Mouse (Mus musculus) midbrain, embryonic 10.5 days (tissue): Measurements from ENCODE around the gene Abca4. TPM values are rescaled to one million over a fixed set of nuclear protein-coding genes. Genes with fewer than 3 reads are reported as not detected.

Experiments used
- DNase-seq: peaks from one replicate; pipeline ENCODE4 v3.0.0-alpha.2; 2017; ENCODE audit warnings: low spot score
- H3K27ac ChIP-seq: fragments of 300-500 bp; sonication (generic); replicated peaks from 2 replicates; pipeline ENCODE4 v1.5.1; 2016; ENCODE audit warnings: mild to moderate bottlenecking
- H3K27me3 ChIP-seq: fragments of 300-500 bp; sonication (generic); 2 replicates; pipeline ENCODE4 v1.6.1; 2016; ENCODE audit warnings: low read depth, mild to moderate bottlenecking; ENCODE audit not compliant: poor library complexity, severe bottlenecking
- H3K36me3 ChIP-seq: fragments of 300-500 bp; sonication (generic); 2 replicates; pipeline ENCODE4 v1.6.1; 2016; ENCODE audit warnings: mild to moderate bottlenecking, moderate library complexity
- H3K4me1 ChIP-seq: fragments of 300-500 bp; sonication (generic); 2 replicates; pipeline ENCODE4 v1.6.1; 2016
- H3K4me3 ChIP-seq: fragments of 300-500 bp; sonication (generic); 2 replicates; pipeline ENCODE4 v1.5.1; 2016; ENCODE audit warnings: mild to moderate bottlenecking, moderate library complexity
- H3K9me3 ChIP-seq: fragments of 300-500 bp; sonication (generic); replicated peaks from 2 replicates; pipeline ENCODE4 v1.6.1; 2016; ENCODE audit warnings: mild to moderate bottlenecking
- WGBS: fragments of 180-500 bp; shearing (Covaris S2); methylation state at CpG from one replicate; pipeline ENCODE4 v1.1.7; 2016; 5-methylcytosine and 5-hydroxymethylcytosine counted together
- polyA plus RNA-seq: library from polyadenylated mRNA; unstranded; fragments of >200 nt; fragmentation: Nextera tagmentation; extraction: Ambion mirVana; gene quantifications from 2 replicates; pipeline ENCODE4 v1.2.1, GENCODE M21; 2016

Gene Abca4
- polyA plus RNA-seq, 1 experiment from 2014 or later: 2.6 TPM

- no peak overlapping the region for H3K4me3 ChIP-seq
- DNase-seq: no peak
- no peak overlapping the region for H3K27ac ChIP-seq
- no peaks in the 10 kb centered on the region for H3K9me3 ChIP-seq
- no peaks in the 10 kb centered on the region for H3K27me3 ChIP-seq
- 88% methylated on average over 1 of the region's 1 CpGs for WGBS
- no peaks in the 10 kb centered on the region for H3K36me3 ChIP-seq
- no peaks in the 10 kb centered on the region for H3K4me1 ChIP-seq
Observed at GRCm38 (mm10) chr3:122159447-122159846, 115.2 kb downstream of the Abca4 start.

DNA sequence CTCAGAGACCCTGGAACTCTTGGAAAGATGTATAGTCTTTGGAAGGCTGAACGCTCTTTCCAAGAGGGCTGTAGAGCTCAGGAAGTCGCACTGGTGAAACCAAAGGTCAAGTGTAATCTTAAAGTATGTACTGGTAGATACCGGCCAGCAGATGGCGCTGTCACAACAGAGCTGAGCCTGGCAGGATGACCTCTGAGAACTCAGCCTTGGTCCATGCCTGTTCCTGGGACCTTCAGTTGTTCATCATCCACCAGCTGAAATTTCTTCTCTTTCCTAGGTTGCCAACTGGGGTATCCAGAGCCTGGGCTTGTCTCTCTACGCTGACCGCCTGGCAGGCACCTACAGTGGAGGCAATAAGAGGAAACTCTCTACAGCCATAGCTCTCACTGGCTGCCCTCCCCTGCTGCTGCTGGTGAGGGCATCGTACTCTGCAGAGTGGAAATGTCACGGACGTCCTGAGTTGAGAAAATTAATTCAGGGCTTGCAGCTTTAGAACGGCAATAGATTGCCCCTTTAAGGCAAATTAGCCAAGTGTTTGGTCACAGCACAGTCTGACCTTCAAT, 125.5 kb downstream of the Abca4 start:
- DNase-seq: peak; percentile 61
- H3K4me3 ChIP-seq: no peak overlapping the region
- H3K27me3 ChIP-seq: 0 out of 2 replicates have a peak, but pooled peaks cover 4% of the 10 kb centered on the region
- H3K36me3 ChIP-seq: no peaks in the 10 kb centered on the region
- 47% methylated on average over 10 of the region's 10 CpGs for WGBS
- H3K4me1 ChIP-seq: peaks cover 15% of the 10 kb centered on the region
- no peaks in the 10 kb centered on the region for H3K9me3 ChIP-seq
- no peak overlapping the region for H3K27ac ChIP-seq

GRCm38 (mm10) chr3:122170621-122171309, 126.5 kb downstream of the Abca4 start:
- peaks cover 18% of the 10 kb centered on the region for H3K4me1 ChIP-seq
- 0 out of 2 replicates have a peak, but pooled peaks cover 4% of the 10 kb centered on the region for H3K27me3 ChIP-seq
- WGBS: 83% methylated on average over 10 of the region's 10 CpGs
- no peaks in the 10 kb centered on the region for H3K9me3 ChIP-seq
- no peaks in the 10 kb centered on the region for H3K36me3 ChIP-seq
- no peak for DNase-seq
- no peak overlapping the region for H3K4me3 ChIP-seq
- no peak overlapping the region for H3K27ac ChIP-seq

DNA sequence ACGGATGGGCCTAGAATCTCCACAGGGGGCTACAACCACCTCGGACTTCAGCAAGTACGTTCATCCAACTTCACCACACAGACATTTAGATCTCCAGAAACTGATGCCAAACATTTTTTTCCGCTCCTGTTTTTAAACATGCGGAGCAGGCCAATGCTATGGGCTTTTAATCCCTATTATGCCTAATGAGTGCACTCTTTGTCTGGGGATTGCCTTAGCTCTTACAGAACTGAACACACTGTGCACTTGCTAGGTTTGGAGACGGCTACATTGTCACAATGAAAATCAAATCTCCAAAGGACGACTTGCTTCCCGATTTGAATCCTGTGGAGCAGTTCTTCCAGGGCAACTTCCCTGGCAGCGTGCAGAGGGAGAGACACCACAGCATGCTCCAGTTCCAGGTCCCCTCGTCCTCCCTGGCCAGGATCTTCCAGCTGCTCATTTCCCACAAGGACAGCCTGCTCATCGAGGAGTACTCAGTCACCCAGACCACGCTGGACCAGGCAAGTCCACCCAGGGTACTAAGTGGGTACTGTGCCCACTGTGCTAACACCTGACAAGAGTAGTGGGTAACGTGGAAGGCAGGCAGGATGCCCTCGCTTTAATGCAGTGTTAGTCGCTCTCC, 129.4 kb downstream of the Abca4 start:
- Histone ChIP-seq H3K4me3 (no peak overlapping the region), H3K4me1 (peaks cover 18% of the 10 kb centered on the region), H3K9me3 (no peaks in the 10 kb centered on the region), H3K27me3 (no peaks in the 10 kb centered on the region), H3K36me3 (no peaks in the 10 kb centered on the region), H3K27ac (peak overlapping the region; percentile 73; the same call in 1 of the 2 replicates)
- WGBS: 59% methylated on average over 15 of the region's 15 CpGs
- DNase-seq: peak; percentile 21

DNA sequence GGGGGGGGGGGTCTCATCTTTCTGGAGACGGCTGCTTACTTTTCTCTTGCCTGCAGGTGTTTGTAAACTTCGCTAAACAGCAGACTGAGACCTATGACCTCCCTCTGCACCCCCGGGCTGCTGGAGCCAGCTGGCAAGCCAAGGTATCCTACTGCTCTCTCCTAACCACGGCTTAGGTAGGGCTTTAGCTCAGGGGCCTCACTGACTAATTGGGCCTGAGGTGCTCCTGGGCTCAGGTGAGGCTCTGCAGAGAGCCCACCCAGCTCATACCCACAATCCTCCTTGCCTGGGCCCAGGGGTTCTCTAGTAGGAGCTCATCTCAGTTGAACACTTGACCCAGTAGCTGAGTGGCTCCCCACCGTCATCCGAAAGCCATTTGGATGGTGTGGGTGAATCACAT, 131.8 kb downstream of the Abca4 start:
- Histone ChIP-seq H3K36me3 (no peaks in the 10 kb centered on the region), H3K27ac (0 out of 2 replicates have a peak overlapping the region, but pooled peaks have one; percentile 13), H3K27me3 (no peaks in the 10 kb centered on the region), H3K4me1 (peaks cover 18% of the 10 kb centered on the region), H3K9me3 (no peaks in the 10 kb centered on the region), H3K4me3 (no peak overlapping the region)
- WGBS: 80% methylated on average over 6 of the region's 6 CpGs
- no peak for DNase-seq

DNA sequence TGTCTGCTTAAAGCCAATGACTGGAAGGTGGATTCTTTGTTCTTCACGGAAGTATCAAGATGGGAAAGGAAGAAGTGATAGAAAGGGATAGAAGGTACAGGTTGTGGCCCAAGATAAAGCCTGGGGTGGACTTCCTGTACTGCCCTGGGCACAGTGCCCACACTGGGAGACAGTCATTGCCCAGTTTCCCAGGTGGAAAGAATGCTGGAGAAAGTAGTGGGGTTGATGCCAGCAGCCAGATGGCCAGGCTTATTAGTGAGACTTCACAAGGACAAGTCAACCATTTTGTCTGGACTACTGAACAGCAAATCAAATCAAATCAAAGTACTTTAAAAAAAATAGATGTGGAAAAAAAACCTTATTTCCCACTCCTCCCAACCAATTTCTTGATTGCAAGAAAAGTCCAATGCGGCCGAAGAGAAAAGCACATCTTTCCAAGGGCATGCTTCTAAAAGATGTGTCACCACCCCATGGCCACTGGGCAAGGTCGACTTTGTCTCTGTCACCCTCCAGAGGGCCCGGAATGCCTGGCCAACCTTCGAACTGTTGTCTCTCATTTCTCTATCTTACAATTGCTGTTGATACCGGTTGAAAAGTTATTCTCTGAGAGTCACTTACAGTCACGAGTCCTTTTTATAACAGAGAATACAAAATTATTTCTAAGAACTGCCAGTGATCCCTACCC, 132.6 kb downstream of the Abca4 start:
- no peak for DNase-seq
- H3K27me3 ChIP-seq: no peaks in the 10 kb centered on the region
- H3K4me3 ChIP-seq: no peak overlapping the region
- H3K36me3 ChIP-seq: no peaks in the 10 kb centered on the region
- H3K9me3 ChIP-seq: no peaks in the 10 kb centered on the region
- WGBS: 90% methylated on average over 8 of the region's 8 CpGs
- H3K4me1 ChIP-seq: peaks cover 18% of the 10 kb centered on the region
- no peak overlapping the region for H3K27ac ChIP-seq

- 48% methylated on average over 11 of the region's 11 CpGs for WGBS
- H3K27me3 ChIP-seq: no peaks in the 10 kb centered on the region
- no peaks in the 10 kb centered on the region for H3K9me3 ChIP-seq
- no peak overlapping the region for H3K4me3 ChIP-seq
- DNase-seq: peak; percentile 31
- H3K4me1 ChIP-seq: no peaks in the 10 kb centered on the region
- no peak overlapping the region for H3K27ac ChIP-seq
- H3K36me3 ChIP-seq: no peaks in the 10 kb centered on the region
Observed at GRCm38 (mm10) chr3:122184109-122184508, 139.9 kb downstream of the Abca4 start.

GRCm38 (mm10) chr3:122186975-122187374, 142.7 kb downstream of the Abca4 start:
- Histone ChIP-seq H3K9me3 (no peaks in the 10 kb centered on the region), H3K4me3 (no peak overlapping the region), H3K27me3 (no peaks in the 10 kb centered on the region), H3K36me3 (no peaks in the 10 kb centered on the region), H3K4me1 (no peaks in the 10 kb centered on the region), H3K27ac (no peak overlapping the region)
- WGBS: 83% methylated on average over 1 of the region's 1 CpGs
- no peak for DNase-seq

GRCm38 (mm10) chr3:122196621-122197298, 152.5 kb downstream of the Abca4 start:
- DNase-seq: no peak
- Histone ChIP-seq H3K4me3 (no peak overlapping the region), H3K36me3 (no peaks in the 10 kb centered on the region), H3K9me3 (no peaks in the 10 kb centered on the region), H3K27ac (no peak overlapping the region), H3K27me3 (no peaks in the 10 kb centered on the region), H3K4me1 (peaks cover 13% of the 10 kb centered on the region)
- 81% methylated on average over 4 of the region's 4 CpGs for WGBS

- Histone ChIP-seq H3K27me3 (no peaks in the 10 kb centered on the region), H3K4me1 (peaks cover 22% of the 10 kb centered on the region), H3K27ac (no peak overlapping the region), H3K4me3 (no peak overlapping the region), H3K9me3 (no peaks in the 10 kb centered on the region), H3K36me3 (no peaks in the 10 kb centered on the region)
- 88% methylated on average over 2 of the region's 2 CpGs for WGBS
- DNase-seq: no peak
Observed at GRCm38 (mm10) chr3:122198532-122198931, 154.3 kb downstream of the Abca4 start.

GRCm38 (mm10) chr3:122198966-122199381, 154.7 kb downstream of the Abca4 start:
- DNase-seq: no peak
- H3K4me3 ChIP-seq: no peak overlapping the region
- H3K27me3 ChIP-seq: no peaks in the 10 kb centered on the region
- peaks cover 25% of the 10 kb centered on the region for H3K4me1 ChIP-seq
- H3K27ac ChIP-seq: no peak overlapping the region
- H3K36me3 ChIP-seq: no peaks in the 10 kb centered on the region
- no peaks in the 10 kb centered on the region for H3K9me3 ChIP-seq
- 93% methylated on average over 8 of the region's 8 CpGs for WGBS

DNA sequence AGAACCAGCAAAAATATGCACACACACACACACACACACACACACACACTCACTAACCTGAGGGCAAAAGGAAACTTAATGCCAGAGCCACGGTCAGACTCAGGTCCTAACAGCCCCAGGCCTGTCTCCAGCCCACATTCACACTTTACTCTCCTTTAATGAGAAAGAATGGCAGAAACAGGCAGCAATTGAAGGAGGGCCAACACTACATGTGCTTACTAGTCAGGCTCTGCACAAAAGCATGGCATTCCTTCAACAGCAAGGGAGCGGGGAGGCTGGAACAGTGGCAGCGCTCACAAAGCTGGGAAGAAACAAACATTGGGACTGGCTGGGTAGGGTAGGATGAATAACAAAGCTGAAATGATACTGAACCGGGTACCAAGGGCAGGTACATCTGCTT, 155.4 kb downstream of the Abca4 start:
- H3K9me3 ChIP-seq: no peaks in the 10 kb centered on the region
- 83% methylated on average over 4 of the region's 4 CpGs for WGBS
- no peaks in the 10 kb centered on the region for H3K36me3 ChIP-seq
- no peak for DNase-seq
- peaks cover 25% of the 10 kb centered on the region for H3K4me1 ChIP-seq
- no peak overlapping the region for H3K27ac ChIP-seq
- no peak overlapping the region for H3K4me3 ChIP-seq
- H3K27me3 ChIP-seq: no peaks in the 10 kb centered on the region
